Mouse (Mus musculus) midbrain, postnatal 0 days (tissue): ENCODE data around the gene Zfp385a. TPM values are rescaled to one million over a fixed set of nuclear protein-coding genes. Genes with fewer than 3 reads are reported as not detected.
A peak's percentile ranks its signal among the peaks of the same experiment; 100 is the strongest.

ENCODE experiments used
- ATAC-seq: fragments of 200-750 bp; cut with Nextera tagmentation; 2 replicates; pipeline ENCODE4 v1.8.0; 2017; ENCODE audit warnings: moderate number of reproducible peaks, mild to moderate bottlenecking, moderate TSS enrichment, moderate library complexity; ENCODE audit not compliant: low FRiP score
- DNase-seq: peaks from one replicate; pipeline ENCODE4 v3.0.0-alpha.2; 2015; ENCODE audit warnings: low spot score
- H3K27ac ChIP-seq: fragments of 300-500 bp; sonication (generic); 2 replicates; pipeline ENCODE4 v1.5.1; 2014; ENCODE audit warnings: low read depth, mild to moderate bottlenecking, low read length, mixed read lengths
- H3K27me3 ChIP-seq: fragments of 300-500 bp; sonication (generic); 2 replicates; pipeline ENCODE4 v1.6.1; 2014; ENCODE audit warnings: low read length, control low read depth, mixed read lengths; ENCODE audit not compliant: insufficient read depth
- H3K36me3 ChIP-seq: fragments of 300-500 bp; sonication (generic); 2 replicates; pipeline ENCODE4 v1.6.1; 2014; ENCODE audit warnings: low read length, control low read depth, mixed read lengths; ENCODE audit not compliant: insufficient read depth
- H3K4me1 ChIP-seq: fragments of 300-500 bp; sonication (generic); 2 replicates; pipeline ENCODE4 v1.6.1; 2014; ENCODE audit warnings: mild to moderate bottlenecking, control low read depth, antibody characterized with exemption, low read length, mixed read lengths; ENCODE audit not compliant: insufficient read depth
- H3K4me2 ChIP-seq: fragments of 300-500 bp; sonication (generic); 2 replicates; pipeline ENCODE4 v1.6.1; 2014; ENCODE audit warnings: low read depth, mild to moderate bottlenecking, low read length, mixed read lengths; ENCODE audit not compliant: poor library complexity, severe bottlenecking
- H3K4me3 ChIP-seq: fragments of 300-500 bp; sonication (generic); 2 replicates; pipeline ENCODE4 v1.5.1; 2014; ENCODE audit warnings: low read depth, mild to moderate bottlenecking, low read length, moderate library complexity
- H3K9ac ChIP-seq: fragments of 300-500 bp; sonication (generic); replicated peaks from 2 replicates; pipeline ENCODE4 v1.6.1; 2014; ENCODE audit warnings: mild to moderate bottlenecking, low read length, moderate library complexity, mixed read lengths; ENCODE audit not compliant: poor library complexity, severe bottlenecking
- H3K9me3 ChIP-seq: fragments of 300-500 bp; sonication (generic); 2 replicates; pipeline ENCODE4 v1.6.1; 2016; ENCODE audit warnings: low read length, control low read depth
- CTCF ChIP-seq: IDR thresholded peaks from 2 replicates; pipeline ENCODE4 v1.5.1; 2016; ENCODE audit warnings: antibody characterized with exemption, mild to moderate bottlenecking
- WGBS: fragments of 180-500 bp; shearing (Covaris S2); extraction: QIAGEN DNeasy Blood & Tissue Kit; methylation state at CpG from one replicate; pipeline ENCODE4 v1.1.7; 2014; 5-methylcytosine and 5-hydroxymethylcytosine counted together
- polyA plus RNA-seq: library from polyadenylated mRNA; unstranded; fragments of >200 nt; fragmentation: Nextera tagmentation; extraction: Ambion mirVana; gene quantifications from 2 replicates; pipeline ENCODE4 v1.2.1, GENCODE M21; 2015
- total RNA-seq: library from RNA; depleted of rRNA; stranded (reverse); fragments of >200 nt; gene quantifications from 2 replicates; pipeline ENCODE4 v1.2.3, GENCODE M21; 2014

Gene Zfp385a
- total and polyA plus RNA-seq, 2 experiments from 2014 or later = 22.0 to 26.9 TPM

DNA sequence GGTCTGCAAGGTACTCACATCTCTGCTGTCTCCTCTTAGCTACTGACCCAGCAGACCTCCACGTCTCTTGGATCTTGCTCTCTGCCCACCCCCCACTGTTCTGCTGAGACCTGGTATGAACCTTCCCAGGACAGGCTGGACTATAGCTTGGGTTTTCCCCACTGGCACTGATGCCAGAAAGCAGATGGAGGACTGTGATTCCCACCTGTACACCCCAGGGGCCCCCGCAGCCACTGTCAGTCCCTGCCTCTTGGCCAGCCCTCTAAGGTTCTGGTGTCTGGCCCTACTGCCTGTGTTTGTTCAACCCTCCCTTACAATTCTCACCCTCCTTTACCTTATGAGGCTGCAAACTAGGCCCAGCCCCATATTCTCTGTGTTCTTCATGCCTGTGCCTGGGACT lies 14.8 kb upstream of the Zfp385a start:
- Histone ChIP-seq H3K9ac (no peak overlapping the region), H3K4me3 (no peak overlapping the region), H3K4me2 (no peak overlapping the region), H3K36me3 (no peaks in the 10 kb centered on the region), H3K4me1 (no peaks in the 10 kb centered on the region), H3K27ac (no peak overlapping the region), H3K9me3 (no peaks in the 10 kb centered on the region), H3K27me3 (no peaks in the 10 kb centered on the region)
- 87% methylated on average over 2 of the region's 2 CpGs for WGBS
- no peak for TF ChIP-seq CTCF
- ATAC-seq (no peak), DNase-seq (no peak)

DNA sequence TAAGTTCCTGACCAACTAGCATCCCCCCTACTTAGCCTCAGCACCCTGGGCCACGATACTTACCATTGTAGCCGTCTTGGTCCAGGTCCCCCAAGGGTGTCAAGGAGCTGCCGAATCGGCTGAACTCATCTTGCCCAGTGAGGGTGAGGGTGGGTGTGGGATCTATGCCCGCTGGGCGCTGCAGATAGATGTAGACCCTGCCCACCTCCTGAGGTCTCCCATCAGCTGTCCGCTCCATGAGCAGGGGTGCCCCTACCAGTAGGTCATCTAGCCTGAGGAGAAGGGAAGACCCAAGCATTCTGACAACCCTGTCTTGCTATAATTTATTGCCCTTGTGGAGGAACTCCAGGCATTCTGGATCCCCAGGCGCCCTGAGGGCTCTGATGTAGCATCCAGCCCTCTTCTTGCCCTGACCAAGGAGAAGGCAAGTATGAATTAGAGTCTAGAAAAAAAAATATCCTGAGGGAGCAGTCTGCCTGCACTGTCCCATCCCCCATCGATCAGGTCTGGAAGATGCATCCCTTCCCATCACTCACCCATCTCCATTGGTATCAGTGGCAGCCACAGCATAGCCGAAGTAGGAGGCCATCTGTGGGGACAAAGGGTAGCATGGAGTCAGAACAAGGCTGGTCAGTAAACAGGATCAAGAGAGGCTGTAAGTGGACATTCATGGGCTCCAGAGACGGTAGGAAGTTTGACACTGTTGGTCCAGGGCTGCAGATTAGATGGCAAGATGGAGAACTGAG lies 13.8 kb upstream of the Zfp385a start:
- Histone ChIP-seq H3K4me1 (no peaks in the 10 kb centered on the region), H3K4me2 (no peak overlapping the region), H3K36me3 (no peaks in the 10 kb centered on the region), H3K27ac (no peak overlapping the region), H3K9ac (no peak overlapping the region), H3K27me3 (no peaks in the 10 kb centered on the region), H3K4me3 (no peak overlapping the region), H3K9me3 (no peaks in the 10 kb centered on the region)
- no peak for DNase-seq
- no peak for TF ChIP-seq CTCF
- WGBS = 97% methylated on average over 11 of the region's 11 CpGs
- ATAC-seq = no peak

DNA sequence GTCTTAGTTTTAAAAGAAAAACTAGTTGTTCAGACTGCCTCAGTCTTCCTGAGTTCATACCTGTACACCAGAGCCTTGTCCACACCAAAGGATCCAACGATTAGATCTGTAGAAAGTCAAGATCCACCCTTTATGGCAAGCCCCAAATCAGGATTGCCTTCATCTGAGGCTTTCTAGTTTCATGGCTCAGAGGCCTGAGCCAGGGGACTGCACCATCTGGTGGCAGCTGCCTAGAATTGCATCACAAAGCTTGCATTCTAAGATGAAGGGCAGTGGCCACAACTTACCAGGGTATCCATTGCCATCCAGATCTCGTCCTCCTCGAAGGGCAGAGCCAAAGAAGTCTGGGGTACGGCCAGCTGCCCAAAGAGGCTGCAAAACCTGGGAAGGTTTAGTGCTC lies 13.0 kb upstream of the Zfp385a start:
- peak; percentile 90 for TF ChIP-seq CTCF
- Histone ChIP-seq H3K27me3 (no peaks in the 10 kb centered on the region), H3K9me3 (no peaks in the 10 kb centered on the region), H3K4me3 (no peak overlapping the region), H3K9ac (no peak overlapping the region), H3K4me2 (no peak overlapping the region), H3K4me1 (no peaks in the 10 kb centered on the region), H3K36me3 (no peaks in the 10 kb centered on the region), H3K27ac (no peak overlapping the region)
- DNase-seq = peak; percentile 80
- 39% methylated on average over 4 of the region's 4 CpGs for WGBS
- ATAC-seq = peak; percentile 61; the same call in 1 of the 2 replicates

DNA sequence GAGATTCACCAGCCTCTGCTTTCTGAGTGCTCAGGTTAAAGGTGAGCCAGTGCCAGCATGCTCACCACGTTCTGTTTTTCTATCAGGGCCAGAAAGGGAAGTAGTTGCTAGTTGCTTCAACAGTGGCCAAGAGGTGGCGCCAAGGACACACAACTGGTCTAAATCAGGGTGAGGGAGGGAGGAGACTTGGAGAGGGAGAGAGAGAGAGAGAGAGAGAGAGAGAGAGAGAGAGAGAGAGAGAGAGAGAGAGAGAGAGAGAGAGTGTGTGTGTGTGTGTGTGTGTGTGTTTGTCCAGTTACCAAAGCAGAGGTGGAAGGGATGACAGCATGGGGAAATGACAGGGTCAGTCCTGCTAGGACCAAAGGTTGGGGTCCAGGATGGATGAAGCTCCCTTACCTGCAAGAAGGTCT lies 7.4 kb upstream of the Zfp385a start:
- Histone ChIP-seq H3K4me2 (no peak overlapping the region), H3K9me3 (no peaks in the 10 kb centered on the region), H3K36me3 (no peaks in the 10 kb centered on the region), H3K4me3 (no peak overlapping the region), H3K27me3 (no peaks in the 10 kb centered on the region), H3K9ac (no peak overlapping the region), H3K4me1 (no peaks in the 10 kb centered on the region), H3K27ac (no peak overlapping the region)
- ATAC-seq = no peak
- TF ChIP-seq CTCF = peak; percentile 86
- WGBS = 0% methylated on average over 2 of the region's 2 CpGs
- DNase-seq = peak; percentile 89

DNA sequence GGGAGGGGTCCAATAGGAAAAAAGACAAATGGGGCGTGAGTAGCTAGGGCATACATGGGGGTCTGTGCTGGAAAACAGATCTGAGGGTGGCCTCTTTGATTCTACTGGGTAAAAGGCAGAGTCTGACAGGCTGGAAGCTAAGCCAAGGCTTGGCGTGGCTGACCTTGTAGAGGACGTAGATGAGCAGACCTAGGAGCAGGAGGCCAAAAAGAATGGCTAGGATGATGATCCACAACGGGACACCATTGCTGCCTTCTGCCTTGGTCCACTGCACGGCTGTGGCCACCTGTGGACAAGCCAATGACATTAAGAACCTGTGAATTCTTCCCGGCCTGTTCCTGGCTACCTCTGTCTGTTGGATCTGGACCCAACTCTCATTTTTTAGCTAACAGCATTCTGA lies 5.9 kb upstream of the Zfp385a start:
- H3K4me1 ChIP-seq = no peaks in the 10 kb centered on the region; the same call in 1 of the 2 replicates
- no peak overlapping the region for H3K4me3 ChIP-seq
- no peak overlapping the region for H3K4me2 ChIP-seq
- H3K9me3 ChIP-seq = no peaks in the 10 kb centered on the region
- H3K27me3 ChIP-seq = no peaks in the 10 kb centered on the region
- DNase-seq = no peak
- H3K36me3 ChIP-seq = no peaks in the 10 kb centered on the region
- 91% methylated on average over 6 of the region's 6 CpGs for WGBS
- H3K9ac ChIP-seq = no peak overlapping the region
- H3K27ac ChIP-seq = no peak overlapping the region
- TF ChIP-seq CTCF = no peak
- ATAC-seq = no peak

DNA sequence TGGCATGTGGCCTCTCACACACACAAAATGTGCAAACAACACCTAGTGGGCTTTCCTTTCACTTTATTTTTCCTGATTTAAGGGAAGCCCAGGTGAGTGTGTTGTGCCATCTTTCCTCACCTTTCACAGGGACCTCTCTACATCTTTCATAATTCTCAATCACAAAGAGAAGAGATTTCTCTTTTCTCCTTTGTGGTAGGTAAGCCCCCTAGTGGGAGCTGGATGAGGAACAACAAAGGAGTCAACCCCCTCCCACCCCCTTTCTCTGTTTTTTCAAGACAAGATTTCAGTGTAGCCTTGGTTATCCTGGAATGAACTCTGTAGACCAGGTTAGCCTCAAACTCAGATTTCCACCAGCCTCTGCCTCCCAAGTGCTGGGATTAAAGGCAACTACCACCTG lies 3.7 kb upstream of the Zfp385a start:
- H3K9me3 ChIP-seq = no peaks in the 10 kb centered on the region
- peak; percentile 37 for TF ChIP-seq CTCF
- H3K36me3 ChIP-seq = no peaks in the 10 kb centered on the region
- H3K9ac ChIP-seq = no peak overlapping the region
- ATAC-seq (no peak), DNase-seq (no peak)
- H3K27me3 ChIP-seq = no peaks in the 10 kb centered on the region
- H3K4me1 ChIP-seq = peaks cover 4% of the 10 kb centered on the region
- no peak overlapping the region for H3K4me3 ChIP-seq
- no peak overlapping the region for H3K4me2 ChIP-seq
- H3K27ac ChIP-seq = no peak overlapping the region
